Mouse (Mus musculus) layer of hippocampus, adult 8-10 months (tissue): Measurements from ENCODE around the gene Col5a3. TPM values are rescaled to one million over a fixed set of nuclear protein-coding genes. Genes with fewer than 3 reads are reported as not detected.

Experiments used
- DNase-seq, 2 experiments: peaks; one replicate each; pipeline ENCODE4 v3.0.0; 2022; ENCODE audit warnings: low spot score in 2 of 2
- total RNA-seq, 4 experiments: library from RNA; stranded (reverse); gene quantifications; 2 replicates each; pipeline ENCODE4 v1.2.4; 2022

The Col5a3 gene
- total RNA-seq, 4 experiments from 2014 or later = 1.2 to 2.9 (median 2.3) TPM

- no peak for DNase-seq
Observed at GRCm38 (mm10) chr9:20748540-20748939, 66.3 kb downstream of the Col5a3 start.

- no peak for DNase-seq
Observed at GRCm38 (mm10) chr9:20747682-20748081, 67.2 kb downstream of the Col5a3 start.

GRCm38 (mm10) chr9:20746017-20746660, 68.7 kb downstream of the Col5a3 start, which contains the start of gene Olfm2:
Gene Olfm2, minus strand, starts transcription at chr9:20746349.
- no peak for DNase-seq

- DNase-seq = no peak
Observed at GRCm38 (mm10) chr9:20745129-20745966, 69.5 kb downstream of the Col5a3 start.

GRCm38 (mm10) chr9:20743946-20744738, 70.7 kb downstream of the Col5a3 start:
- no peak for DNase-seq

GRCm38 (mm10) chr9:20740407-20740806, 74.5 kb downstream of the Col5a3 start:
- peak; percentile 64 to 85 for DNase-seq

GRCm38 (mm10) chr9:20738251-20738999, 76.4 kb downstream of the Col5a3 start:
- no peak for DNase-seq

- DNase-seq = no peak
Observed at GRCm38 (mm10) chr9:20737227-20737626, 77.6 kb downstream of the Col5a3 start.

- no peak for DNase-seq
Observed at GRCm38 (mm10) chr9:20734692-20735091, 80.2 kb downstream of the Col5a3 start.

GRCm38 (mm10) chr9:20731797-20732196, 83.1 kb downstream of the Col5a3 start:
- no peak for DNase-seq

GRCm38 (mm10) chr9:20729451-20729850, 85.4 kb downstream of the Col5a3 start:
- DNase-seq = no peak

- DNase-seq = no peak
Observed at GRCm38 (mm10) chr9:20727601-20728113, 87.2 kb downstream of the Col5a3 start.

- no peak for DNase-seq
Observed at GRCm38 (mm10) chr9:20726859-20727600, 87.8 kb downstream of the Col5a3 start.

GRCm38 (mm10) chr9:20726134-20726858, 88.6 kb downstream of the Col5a3 start:
- no peak for DNase-seq

GRCm38 (mm10) chr9:20721582-20721981, 93.3 kb downstream of the Col5a3 start:
- no peak for DNase-seq
